Mouse (Mus musculus) stomach, postnatal 0 days (tissue): ENCODE measurements around the gene Pipox. TPM values are rescaled to one million over a fixed set of nuclear protein-coding genes. Genes with fewer than 3 reads are reported as not detected.

Experiments used
- ATAC-seq: fragments of 200-750 bp; cut with Nextera tagmentation; 2 replicates; pipeline ENCODE4 v1.8.0; 2017; ENCODE audit not compliant: low FRiP score, low TSS enrichment
- DNase-seq: peaks from one replicate; pipeline ENCODE4 v3.0.0-alpha.2; 2016; ENCODE audit warnings: low spot score
- H3K27ac ChIP-seq: fragments of 300-500 bp; sonication (generic); replicated peaks from 2 replicates; pipeline ENCODE4 v1.5.1; 2014; ENCODE audit warnings: mild to moderate bottlenecking, control low read depth
- H3K27me3 ChIP-seq: fragments of 300-500 bp; sonication (generic); 2 replicates; pipeline ENCODE4 v1.6.1; 2014; ENCODE audit warnings: low read length; ENCODE audit not compliant: control insufficient read depth, insufficient read depth
- H3K36me3 ChIP-seq: fragments of 300-500 bp; sonication (generic); 2 replicates; pipeline ENCODE4 v1.6.1; 2014; ENCODE audit warnings: low read length, mixed read lengths; ENCODE audit not compliant: control insufficient read depth, insufficient read depth
- H3K4me1 ChIP-seq: fragments of 300-500 bp; sonication (generic); replicated peaks from 2 replicates; pipeline ENCODE4 v1.6.1; 2014; ENCODE audit warnings: antibody characterized with exemption; ENCODE audit not compliant: control insufficient read depth, insufficient read depth
- H3K4me2 ChIP-seq: fragments of 300-500 bp; sonication (generic); replicated peaks from 2 replicates; pipeline ENCODE4 v1.6.1; 2014; ENCODE audit warnings: low read depth, mild to moderate bottlenecking, control low read depth, moderate library complexity
- H3K4me3 ChIP-seq: fragments of 300-500 bp; sonication (generic); 2 replicates; pipeline ENCODE4 v1.5.1; 2014; ENCODE audit warnings: low read depth, low read length, control low read depth
- H3K9ac ChIP-seq: fragments of 300-500 bp; sonication (generic); 2 replicates; pipeline ENCODE4 v1.6.1; 2014; ENCODE audit warnings: mild to moderate bottlenecking, low read length, control low read depth, mixed read lengths
- H3K9me3 ChIP-seq: fragments of 300-500 bp; sonication (generic); 2 replicates; pipeline ENCODE4 v1.6.1; 2016; ENCODE audit warnings: low read length; ENCODE audit not compliant: control insufficient read depth
- CTCF ChIP-seq: IDR thresholded peaks from 2 replicates; pipeline ENCODE4 v1.5.1; 2016; ENCODE audit warnings: antibody characterized with exemption, low read depth, mild to moderate bottlenecking, moderate library complexity
- EP300 ChIP-seq: optimal IDR thresholded peaks from 2 replicates; pipeline ENCODE3; 2016; ENCODE audit warnings: antibody characterized with exemption
- WGBS: fragments of 180-500 bp; shearing (Covaris S2); extraction: QIAGEN DNeasy Blood & Tissue Kit; methylation state at CpG from one replicate; pipeline ENCODE4 v1.1.7; 2014; 5-methylcytosine and 5-hydroxymethylcytosine counted together
- polyA plus RNA-seq: library from polyadenylated mRNA; unstranded; fragments of >200 nt; fragmentation: Nextera tagmentation; extraction: Ambion mirVana; gene quantifications from 2 replicates; pipeline ENCODE4 v1.2.1, GENCODE M21; 2015

The Pipox gene
- polyA plus RNA-seq, 1 experiment from 2014 or later, result 8.4 TPM

GRCm38 (mm10) chr11:77852195-77852594, 41.7 kb downstream of the Pipox start:
- no peak overlapping the region for H3K4me2 ChIP-seq
- H3K27me3 ChIP-seq, result no peaks in the 10 kb centered on the region
- no peak for DNase-seq
- no peaks in the 10 kb centered on the region for H3K4me1 ChIP-seq
- no peaks in the 10 kb centered on the region for H3K9me3 ChIP-seq
- no peak for TF ChIP-seq EP300
- no peak for TF ChIP-seq CTCF
- no peak for ATAC-seq
- 57% methylated on average over 3 of the region's 3 CpGs for WGBS
- no peak overlapping the region for H3K4me3 ChIP-seq
- H3K36me3 ChIP-seq, result peaks cover 11% of the 10 kb centered on the region; the same call in 1 of the 2 replicates
- H3K9ac ChIP-seq, result no peak overlapping the region
- no peak overlapping the region for H3K27ac ChIP-seq

- no peak for ATAC-seq
- H3K4me2 ChIP-seq, result no peak overlapping the region
- H3K4me1 ChIP-seq, result no peaks in the 10 kb centered on the region
- H3K36me3 ChIP-seq, result peaks cover 13% of the 10 kb centered on the region
- no peak overlapping the region for H3K27ac ChIP-seq
- TF ChIP-seq CTCF, result no peak
- TF ChIP-seq EP300, result no peak
- no peak overlapping the region for H3K4me3 ChIP-seq
- WGBS, result 83% methylated on average over 6 of the region's 6 CpGs
- no peak overlapping the region for H3K9ac ChIP-seq
- DNase-seq, result no peak
- H3K9me3 ChIP-seq, result no peaks in the 10 kb centered on the region
- no peaks in the 10 kb centered on the region for H3K27me3 ChIP-seq
These were observed 42.3 kb downstream of the Pipox start for GRCm38 (mm10) chr11:77851483-77852010.

GRCm38 (mm10) chr11:77850401-77851244, 43.3 kb downstream of the Pipox start:
- 44% methylated on average over 24 of the region's 24 CpGs for WGBS
- DNase-seq, result peak; percentile 37

GRCm38 (mm10) chr11:77849151-77849550, 44.7 kb downstream of the Pipox start:
- Histone ChIP-seq H3K9me3 (no peaks in the 10 kb centered on the region), H3K27me3 (no peaks in the 10 kb centered on the region), H3K27ac (no peak overlapping the region), H3K4me3 (no peak overlapping the region), H3K36me3 (peaks cover 25% of the 10 kb centered on the region), H3K4me1 (no peaks in the 10 kb centered on the region), H3K9ac (no peak overlapping the region), H3K4me2 (no peak overlapping the region)
- 69% methylated on average over 7 of the region's 7 CpGs for WGBS
- DNase-seq (no peak), ATAC-seq (no peak)
- TF ChIP-seq CTCF, result peak; percentile 37
- TF ChIP-seq EP300, result no peak

More at GRCm38 (mm10) chr11:77850401-77851244, 43.3 kb downstream of the Pipox start:
- Histone ChIP-seq H3K4me1 (no peaks in the 10 kb centered on the region), H3K27ac (peak overlapping the region; percentile 13; the same call in 1 of the 2 replicates), H3K27me3 (no peaks in the 10 kb centered on the region), H3K36me3 (peaks cover 19% of the 10 kb centered on the region), H3K9ac (no peak overlapping the region), H3K4me2 (0 out of 2 replicates have a peak overlapping the region, but pooled peaks have one; percentile 17), H3K4me3 (no peak overlapping the region), H3K9me3 (no peaks in the 10 kb centered on the region)
- 0 out of 2 replicates have a peak, but pooled peaks have one; percentile 27 for ATAC-seq
- TF ChIP-seq EP300 (no peak), CTCF (0 out of 2 replicates have a peak, but pooled peaks have one; percentile 15)

GRCm38 (mm10) chr11:77848131-77848530, 45.8 kb downstream of the Pipox start:
- Histone ChIP-seq H3K9me3 (no peaks in the 10 kb centered on the region), H3K4me2 (no peak overlapping the region), H3K4me1 (no peaks in the 10 kb centered on the region), H3K4me3 (no peak overlapping the region), H3K36me3 (peaks cover 30% of the 10 kb centered on the region), H3K27ac (no peak overlapping the region), H3K9ac (no peak overlapping the region), H3K27me3 (no peaks in the 10 kb centered on the region)
- DNase-seq (peak; percentile 32), ATAC-seq (peak; percentile 25; the same call in 1 of the 2 replicates)
- TF ChIP-seq CTCF (no peak), EP300 (no peak)
- WGBS, result 34% methylated on average over 5 of the region's 5 CpGs
